Mouse (Mus musculus): ENCODE results near the gene Tcf7l1. TPM values are rescaled to one million over a fixed set of nuclear protein-coding genes. Genes with fewer than 3 reads are reported as not detected.
A peak's percentile ranks its signal among the peaks of the same experiment; 100 is the strongest.

Tcf7l1 gene
- polyA plus RNA-seq, 1 experiment from 2014 or later: 13.6 TPM

- Histone ChIP-seq H3K4me1 (ENCODE audit: control insufficient read depth, insufficient read depth, low read length) (peaks cover 19% of the 10 kb centered on the region), H3K4me3 (ENCODE audit: low read length) (no peak overlapping the region), H3K27ac (ENCODE audit: low read length) (no peak overlapping the region), H3K9me3 (replicated peaks; ENCODE audit: control insufficient read depth, low read length) (no peaks in the 10 kb centered on the region), H3K4me2 (ENCODE audit: low read depth, low read length) (peak overlapping the region; percentile 15; the same call in 1 of the 2 replicates), H3K36me3 (ENCODE audit: control insufficient read depth, insufficient read depth) (no peaks in the 10 kb centered on the region), H3K27me3 (ENCODE audit: control insufficient read depth, insufficient read depth, low read length) (no peaks in the 10 kb centered on the region), H3K9ac (ENCODE audit: low read length) (no peak overlapping the region)
- WGBS: 44% methylated on average over 14 of the region's 14 CpGs
- ATAC-seq (replicated peaks; ENCODE audit: extremely low read depth, insufficient read depth, low FRiP score): peak; percentile 68
Observed at GRCm38 (mm10) chr6:72755267-72755889, 33.7 kb downstream of the Tcf7l1 start.

- no peak overlapping the region for H3K27ac ChIP-seq (ENCODE audit: low read length)
- WGBS: 33% methylated on average over 9 of the region's 9 CpGs
- ATAC-seq (replicated peaks; ENCODE audit: extremely low read depth, insufficient read depth, low FRiP score): no peak
- H3K36me3 ChIP-seq (ENCODE audit: control insufficient read depth, insufficient read depth): no peaks in the 10 kb centered on the region
- no peak overlapping the region for H3K4me3 ChIP-seq (ENCODE audit: low read length)
- H3K9ac ChIP-seq (ENCODE audit: low read length): no peak overlapping the region
- H3K4me1 ChIP-seq (ENCODE audit: control insufficient read depth, insufficient read depth, low read length): peaks cover 18% of the 10 kb centered on the region
- no peaks in the 10 kb centered on the region for H3K9me3 ChIP-seq (replicated peaks; ENCODE audit: control insufficient read depth, low read length)
- H3K4me2 ChIP-seq (ENCODE audit: low read depth, low read length): no peak overlapping the region
- H3K27me3 ChIP-seq (ENCODE audit: control insufficient read depth, insufficient read depth, low read length): no peaks in the 10 kb centered on the region
Observed at GRCm38 (mm10) chr6:72754215-72754614, 34.8 kb downstream of the Tcf7l1 start.

- H3K4me2 ChIP-seq (ENCODE audit: low read depth, low read length): no peak overlapping the region
- ATAC-seq (replicated peaks; ENCODE audit: extremely low read depth, insufficient read depth, low FRiP score): no peak
- H3K9ac ChIP-seq (ENCODE audit: low read length): no peak overlapping the region
- H3K36me3 ChIP-seq (ENCODE audit: control insufficient read depth, insufficient read depth): no peaks in the 10 kb centered on the region
- H3K4me3 ChIP-seq (ENCODE audit: low read length): no peak overlapping the region
- H3K27me3 ChIP-seq (ENCODE audit: control insufficient read depth, insufficient read depth, low read length): no peaks in the 10 kb centered on the region
- H3K27ac ChIP-seq (ENCODE audit: low read length): no peak overlapping the region
- 89% methylated on average over 8 of the region's 8 CpGs for WGBS
- H3K9me3 ChIP-seq (replicated peaks; ENCODE audit: control insufficient read depth, low read length): no peaks in the 10 kb centered on the region
- H3K4me1 ChIP-seq (ENCODE audit: control insufficient read depth, insufficient read depth, low read length): peaks cover 22% of the 10 kb centered on the region
Observed at GRCm38 (mm10) chr6:72753782-72754181, 35.3 kb downstream of the Tcf7l1 start.

GRCm38 (mm10) chr6:72752824-72753223 is 36.2 kb downstream of the Tcf7l1 start:
- Histone ChIP-seq H3K4me1 (ENCODE audit: control insufficient read depth, insufficient read depth, low read length) (peaks cover 31% of the 10 kb centered on the region), H3K27ac (ENCODE audit: low read length) (no peak overlapping the region), H3K9me3 (replicated peaks; ENCODE audit: control insufficient read depth, low read length) (no peaks in the 10 kb centered on the region), H3K4me3 (ENCODE audit: low read length) (no peak overlapping the region), H3K9ac (ENCODE audit: low read length) (no peak overlapping the region), H3K27me3 (ENCODE audit: control insufficient read depth, insufficient read depth, low read length) (no peaks in the 10 kb centered on the region), H3K4me2 (ENCODE audit: low read depth, low read length) (no peak overlapping the region), H3K36me3 (ENCODE audit: control insufficient read depth, insufficient read depth) (no peaks in the 10 kb centered on the region)
- WGBS: 78% methylated on average over 15 of the region's 15 CpGs
- no peak for ATAC-seq (replicated peaks; ENCODE audit: extremely low read depth, insufficient read depth, low FRiP score)

GRCm38 (mm10) chr6:72751210-72751609 is 37.8 kb downstream of the Tcf7l1 start:
- Histone ChIP-seq H3K4me3 (ENCODE audit: low read length) (no peak overlapping the region), H3K4me2 (ENCODE audit: low read depth, low read length) (no peak overlapping the region)
- 85% methylated on average over 1 of the region's 1 CpGs for WGBS

GRCm38 (mm10) chr6:72748882-72749437 is 40.1 kb downstream of the Tcf7l1 start:
- peak overlapping the region; percentile 54 for H3K27ac ChIP-seq (ENCODE audit: low read length)
- ATAC-seq (replicated peaks; ENCODE audit: extremely low read depth, insufficient read depth, low FRiP score): no peak
- H3K4me2 ChIP-seq (ENCODE audit: low read depth, low read length): peak overlapping the region; percentile 18
- WGBS: 25% methylated on average over 5 of the region's 5 CpGs
- H3K9ac ChIP-seq (ENCODE audit: low read length): no peak overlapping the region
- no peaks in the 10 kb centered on the region for H3K27me3 ChIP-seq (ENCODE audit: control insufficient read depth, insufficient read depth, low read length)
- peaks cover 25% of the 10 kb centered on the region for H3K4me1 ChIP-seq (ENCODE audit: control insufficient read depth, insufficient read depth, low read length)
- no peaks in the 10 kb centered on the region for H3K36me3 ChIP-seq (ENCODE audit: control insufficient read depth, insufficient read depth)
- no peaks in the 10 kb centered on the region for H3K9me3 ChIP-seq (replicated peaks; ENCODE audit: control insufficient read depth, low read length)
- H3K4me3 ChIP-seq (ENCODE audit: low read length): no peak overlapping the region

More at GRCm38 (mm10) chr6:72751210-72751609, 37.8 kb downstream of the Tcf7l1 start:
- no peak for ATAC-seq (replicated peaks; ENCODE audit: extremely low read depth, insufficient read depth, low FRiP score)
- Histone ChIP-seq H3K27ac (ENCODE audit: low read length) (no peak overlapping the region), H3K9me3 (replicated peaks; ENCODE audit: control insufficient read depth, low read length) (no peaks in the 10 kb centered on the region), H3K27me3 (ENCODE audit: control insufficient read depth, insufficient read depth, low read length) (no peaks in the 10 kb centered on the region), H3K9ac (ENCODE audit: low read length) (no peak overlapping the region), H3K36me3 (ENCODE audit: control insufficient read depth, insufficient read depth) (no peaks in the 10 kb centered on the region), H3K4me1 (ENCODE audit: control insufficient read depth, insufficient read depth, low read length) (peaks cover 31% of the 10 kb centered on the region)

- no peak overlapping the region for H3K9ac ChIP-seq (ENCODE audit: low read length)
Observed at GRCm38 (mm10) chr6:72748421-72748820, 40.6 kb downstream of the Tcf7l1 start.

GRCm38 (mm10) chr6:72747814-72748213 is 41.2 kb downstream of the Tcf7l1 start:
- Histone ChIP-seq H3K9ac (ENCODE audit: low read length) (no peak overlapping the region), H3K27ac (ENCODE audit: low read length) (peak overlapping the region; percentile 54; the same call in 1 of the 2 replicates), H3K4me1 (ENCODE audit: control insufficient read depth, insufficient read depth, low read length) (peaks cover 33% of the 10 kb centered on the region), H3K4me3 (ENCODE audit: low read length) (no peak overlapping the region), H3K27me3 (ENCODE audit: control insufficient read depth, insufficient read depth, low read length) (no peaks in the 10 kb centered on the region), H3K4me2 (ENCODE audit: low read depth, low read length) (no peak overlapping the region), H3K9me3 (replicated peaks; ENCODE audit: control insufficient read depth, low read length) (no peaks in the 10 kb centered on the region), H3K36me3 (ENCODE audit: control insufficient read depth, insufficient read depth) (no peaks in the 10 kb centered on the region)
- no peak for ATAC-seq (replicated peaks; ENCODE audit: extremely low read depth, insufficient read depth, low FRiP score)
- 57% methylated on average over 11 of the region's 11 CpGs for WGBS

More at GRCm38 (mm10) chr6:72748421-72748820, 40.6 kb downstream of the Tcf7l1 start:
- Histone ChIP-seq H3K4me1 (ENCODE audit: control insufficient read depth, insufficient read depth, low read length) (peaks cover 30% of the 10 kb centered on the region), H3K9me3 (replicated peaks; ENCODE audit: control insufficient read depth, low read length) (no peaks in the 10 kb centered on the region), H3K27ac (ENCODE audit: low read length) (peak overlapping the region; percentile 54), H3K27me3 (ENCODE audit: control insufficient read depth, insufficient read depth, low read length) (no peaks in the 10 kb centered on the region), H3K4me3 (ENCODE audit: low read length) (no peak overlapping the region), H3K4me2 (ENCODE audit: low read depth, low read length) (peak overlapping the region; percentile 18), H3K36me3 (ENCODE audit: control insufficient read depth, insufficient read depth) (no peaks in the 10 kb centered on the region)
- ATAC-seq (replicated peaks; ENCODE audit: extremely low read depth, insufficient read depth, low FRiP score): peak; percentile 38; the same call in 1 of the 2 replicates
- WGBS: 4% methylated on average over 2 of the region's 2 CpGs

GRCm38 (mm10) chr6:72747156-72747555 is 41.9 kb downstream of the Tcf7l1 start:
- H3K9ac ChIP-seq (ENCODE audit: low read length): no peak overlapping the region
- WGBS: 43% methylated on average over 4 of the region's 4 CpGs
- H3K36me3 ChIP-seq (ENCODE audit: control insufficient read depth, insufficient read depth): no peaks in the 10 kb centered on the region
- H3K27me3 ChIP-seq (ENCODE audit: control insufficient read depth, insufficient read depth, low read length): no peaks in the 10 kb centered on the region
- ATAC-seq (replicated peaks; ENCODE audit: extremely low read depth, insufficient read depth, low FRiP score): no peak
- no peak overlapping the region for H3K4me2 ChIP-seq (ENCODE audit: low read depth, low read length)
- no peaks in the 10 kb centered on the region for H3K9me3 ChIP-seq (replicated peaks; ENCODE audit: control insufficient read depth, low read length)
- peaks cover 38% of the 10 kb centered on the region for H3K4me1 ChIP-seq (ENCODE audit: control insufficient read depth, insufficient read depth, low read length)
- no peak overlapping the region for H3K4me3 ChIP-seq (ENCODE audit: low read length)
- no peak overlapping the region for H3K27ac ChIP-seq (ENCODE audit: low read length)
